Mouse (Mus musculus): ENCODE measurements around the gene Ptpn3.

GRCm38 (mm10) chr4:57263695-57264094, 37.9 kb downstream of the Ptpn3 start:
- TF ChIP-seq CTCF (conservative IDR thresholded peaks at IDR 0.05; ENCODE audit: low read length): no peak
- TF ChIP-seq POU5F1 (IDR thresholded peaks at IDR 0.05; ENCODE audit: borderline replicate concordance, low read length): no peak

All from E14TG2a.4 (cell line).